Mouse (Mus musculus) liver, postnatal 0 days (tissue): Measurements from ENCODE around the gene Il34. TPM values are rescaled to one million over a fixed set of nuclear protein-coding genes. Genes with fewer than 3 reads are reported as not detected.
A peak's percentile ranks its signal among the peaks of the same experiment; 100 is the strongest.

ENCODE experiments used
- ATAC-seq: fragments of 200-750 bp; cut with Nextera tagmentation; 2 replicates; pipeline ENCODE4 v1.8.0; 2017; ENCODE audit warnings: mild to moderate bottlenecking, moderate library complexity
- DNase-seq: peaks from one replicate; pipeline ENCODE4 v3.0.0-alpha.2; 2016
- H3K27ac ChIP-seq: fragments of 300-500 bp; sonication (generic); 2 replicates; pipeline ENCODE4 v1.5.1; 2014; ENCODE audit warnings: antibody characterized with exemption, moderate library complexity, mild to moderate bottlenecking, low read depth
- H3K27me3 ChIP-seq: fragments of 300-500 bp; sonication (generic); 2 replicates; pipeline ENCODE4 v1.6.1; 2014; ENCODE audit warnings: low read length, control low read depth, mixed read lengths; ENCODE audit not compliant: insufficient read depth
- H3K36me3 ChIP-seq: fragments of 300-500 bp; sonication (generic); replicated peaks from 2 replicates; pipeline ENCODE4 v1.6.1; 2014; ENCODE audit warnings: mild to moderate bottlenecking, control low read depth, low read length, moderate library complexity, mixed read lengths; ENCODE audit not compliant: insufficient read depth
- H3K4me1 ChIP-seq: fragments of 300-500 bp; sonication (generic); 2 replicates; pipeline ENCODE4 v1.6.1; 2014; ENCODE audit warnings: antibody characterized with exemption, mild to moderate bottlenecking, control low read depth; ENCODE audit not compliant: insufficient read depth
- H3K4me2 ChIP-seq: fragments of 300-500 bp; sonication (generic); 2 replicates; pipeline ENCODE4 v1.6.1; 2014; ENCODE audit warnings: low read depth, mild to moderate bottlenecking, low read length, moderate library complexity, mixed read lengths
- H3K4me3 ChIP-seq: fragments of 300-500 bp; sonication (generic); 2 replicates; pipeline ENCODE4 v1.5.1; 2014; ENCODE audit warnings: low read depth, low read length
- H3K9ac ChIP-seq: fragments of 300-500 bp; sonication (generic); replicated peaks from 2 replicates; pipeline ENCODE4 v1.6.1; 2014; ENCODE audit warnings: mild to moderate bottlenecking, moderate library complexity
- H3K9me3 ChIP-seq: fragments of 300-500 bp; sonication (generic); 2 replicates; pipeline ENCODE4 v1.6.1; 2016; ENCODE audit warnings: mild to moderate bottlenecking, control low read depth, low read length, mixed read lengths
- CTCF ChIP-seq: sonication (generic); IDR thresholded peaks from 2 replicates; pipeline ENCODE4 v1.5.1; 2016; ENCODE audit warnings: antibody characterized with exemption, low read depth
- EP300 ChIP-seq: IDR thresholded peaks from 2 replicates; pipeline ENCODE4 v1.6.1; 2016; ENCODE audit warnings: antibody characterized with exemption, low read depth, mild to moderate bottlenecking
- WGBS: fragments of 180-500 bp; shearing (Covaris S2); extraction: QIAGEN DNeasy Blood & Tissue Kit; methylation state at CpG from one replicate; pipeline ENCODE4 v1.1.7; 2014; ENCODE audit not compliant: insufficient replicate concordance; 5-methylcytosine and 5-hydroxymethylcytosine counted together
- polyA plus RNA-seq: library from polyadenylated mRNA; unstranded; fragments of >200 nt; fragmentation: Nextera tagmentation; extraction: Ambion mirVana; gene quantifications from 2 replicates; pipeline ENCODE4 v1.2.1, GENCODE M21; 2015

The Il34 gene
- polyA plus RNA-seq, 1 experiment from 2014 or later = 0.47 TPM

DNA sequence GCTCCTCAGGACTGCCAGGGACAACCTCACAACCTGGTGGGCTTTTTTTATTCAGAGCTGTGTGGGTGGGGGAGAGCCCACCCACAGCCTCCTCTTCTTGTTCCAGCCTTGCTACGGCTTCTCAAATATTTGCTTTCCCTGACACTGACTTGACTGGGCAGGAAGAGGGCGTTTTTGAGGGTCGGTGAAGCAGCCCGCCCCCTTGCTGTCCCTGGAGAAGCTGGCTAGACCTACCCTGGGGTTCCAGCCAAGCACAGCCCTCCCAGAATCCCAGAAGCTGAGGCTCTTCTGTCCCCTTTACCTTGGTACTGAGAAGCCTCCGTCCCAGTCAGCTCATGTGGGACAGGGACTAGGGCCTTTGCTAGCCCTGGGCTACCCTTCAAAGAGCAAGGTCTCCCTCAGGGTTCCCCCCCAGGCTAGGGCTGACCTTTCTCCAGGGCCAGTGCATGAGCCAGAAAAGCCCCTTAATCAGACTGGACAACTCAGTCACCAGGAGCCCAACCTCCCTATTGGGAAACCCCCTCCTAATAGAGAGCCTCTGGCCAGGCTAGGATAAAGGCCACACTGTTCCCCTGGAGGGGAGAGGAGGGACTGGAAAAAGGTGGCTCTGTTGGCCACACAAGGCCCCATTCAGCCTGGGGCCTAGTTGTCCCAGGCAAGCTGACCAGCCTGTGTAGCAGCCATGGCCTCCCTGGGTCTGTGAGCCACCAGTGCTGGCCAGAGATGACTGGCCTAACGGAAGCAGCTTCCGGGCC lies 80.5 kb downstream of the Il34 start:
- no peak overlapping the region for H3K4me2 ChIP-seq
- ATAC-seq (no peak), DNase-seq (no peak)
- TF ChIP-seq CTCF (no peak), EP300 (no peak)
- peaks cover 14% of the 10 kb centered on the region for H3K27me3 ChIP-seq
- H3K27ac ChIP-seq = no peak overlapping the region
- no peaks in the 10 kb centered on the region for H3K36me3 ChIP-seq
- no peak overlapping the region for H3K4me3 ChIP-seq
- WGBS = 54% methylated on average over 7 of the region's 7 CpGs
- H3K9me3 ChIP-seq = no peaks in the 10 kb centered on the region
- no peak overlapping the region for H3K9ac ChIP-seq
- peaks cover 6% of the 10 kb centered on the region; the same call in 1 of the 2 replicates for H3K4me1 ChIP-seq

DNA sequence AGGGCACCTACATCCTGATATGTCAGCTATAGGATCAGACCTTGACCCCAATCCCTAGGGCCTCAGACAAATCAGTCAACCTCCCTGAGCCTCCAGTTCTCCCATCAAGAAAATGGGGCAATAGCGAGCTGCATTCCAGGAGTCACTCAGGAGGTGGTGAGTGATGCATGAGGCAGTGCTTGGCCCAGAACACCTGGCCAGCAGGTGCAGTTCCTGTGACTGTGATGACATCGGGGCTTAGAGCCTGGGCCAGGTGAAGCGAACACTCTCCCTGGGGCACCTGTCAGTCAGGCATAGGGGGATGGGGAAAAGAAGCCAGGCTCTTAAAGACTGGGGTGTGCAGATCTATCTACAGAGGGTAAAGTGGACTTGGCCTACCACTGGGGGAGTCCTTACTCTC lies 81.2 kb downstream of the Il34 start:
- H3K4me2 ChIP-seq = no peak overlapping the region

DNA sequence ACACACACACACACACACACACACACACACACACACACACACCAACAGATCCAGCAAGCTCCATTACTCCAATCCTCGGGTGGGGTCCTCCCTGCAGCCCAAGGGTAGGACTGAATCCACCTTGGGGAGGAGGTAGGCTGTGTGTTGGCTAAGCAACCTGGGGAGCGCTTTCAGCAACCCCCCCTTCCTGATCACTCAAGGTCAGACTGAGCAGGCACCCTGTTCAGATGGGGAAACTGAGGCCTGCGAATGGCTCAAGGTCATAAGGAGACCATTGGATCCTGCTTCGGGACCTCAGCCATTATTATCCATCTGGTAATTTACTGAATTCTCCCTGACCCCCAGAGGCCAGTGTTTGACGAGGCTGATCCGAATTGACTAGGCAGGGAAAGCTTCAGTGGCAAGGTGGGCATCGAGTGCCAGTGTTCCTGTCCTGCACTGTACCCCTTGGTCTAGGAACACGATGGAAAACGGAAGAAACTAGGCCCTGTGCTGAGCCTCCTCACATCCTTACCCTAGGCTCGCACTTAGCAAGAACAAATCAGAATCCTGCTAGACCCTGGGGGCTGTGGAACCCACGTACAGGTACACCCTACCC lies 83.2 kb downstream of the Il34 start:
- Histone ChIP-seq H3K27me3 (peaks cover 17% of the 10 kb centered on the region), H3K4me2 (peak overlapping the region; percentile 77), H3K36me3 (no peaks in the 10 kb centered on the region), H3K4me3 (peak overlapping the region; percentile 52; the same call in 1 of the 2 replicates), H3K27ac (no peak overlapping the region), H3K9ac (no peak overlapping the region), H3K9me3 (no peaks in the 10 kb centered on the region), H3K4me1 (peaks cover 9% of the 10 kb centered on the region; the same call in 1 of the 2 replicates)
- DNase-seq (no peak), ATAC-seq (no peak)
- TF ChIP-seq CTCF = no peak
- no peak for TF ChIP-seq EP300
- 58% methylated on average over 11 of the region's 11 CpGs for WGBS

More for the DNA sequence above, 81.2 kb downstream of the Il34 start:
- TF ChIP-seq EP300 (no peak), CTCF (no peak)
- Histone ChIP-seq H3K27me3 (peaks cover 17% of the 10 kb centered on the region), H3K4me3 (no peak overlapping the region), H3K36me3 (no peaks in the 10 kb centered on the region), H3K9me3 (no peaks in the 10 kb centered on the region), H3K9ac (no peak overlapping the region), H3K27ac (no peak overlapping the region), H3K4me1 (peaks cover 6% of the 10 kb centered on the region; the same call in 1 of the 2 replicates)
- WGBS = 55% methylated on average over 3 of the region's 3 CpGs
- ATAC-seq (no peak), DNase-seq (no peak)

DNA sequence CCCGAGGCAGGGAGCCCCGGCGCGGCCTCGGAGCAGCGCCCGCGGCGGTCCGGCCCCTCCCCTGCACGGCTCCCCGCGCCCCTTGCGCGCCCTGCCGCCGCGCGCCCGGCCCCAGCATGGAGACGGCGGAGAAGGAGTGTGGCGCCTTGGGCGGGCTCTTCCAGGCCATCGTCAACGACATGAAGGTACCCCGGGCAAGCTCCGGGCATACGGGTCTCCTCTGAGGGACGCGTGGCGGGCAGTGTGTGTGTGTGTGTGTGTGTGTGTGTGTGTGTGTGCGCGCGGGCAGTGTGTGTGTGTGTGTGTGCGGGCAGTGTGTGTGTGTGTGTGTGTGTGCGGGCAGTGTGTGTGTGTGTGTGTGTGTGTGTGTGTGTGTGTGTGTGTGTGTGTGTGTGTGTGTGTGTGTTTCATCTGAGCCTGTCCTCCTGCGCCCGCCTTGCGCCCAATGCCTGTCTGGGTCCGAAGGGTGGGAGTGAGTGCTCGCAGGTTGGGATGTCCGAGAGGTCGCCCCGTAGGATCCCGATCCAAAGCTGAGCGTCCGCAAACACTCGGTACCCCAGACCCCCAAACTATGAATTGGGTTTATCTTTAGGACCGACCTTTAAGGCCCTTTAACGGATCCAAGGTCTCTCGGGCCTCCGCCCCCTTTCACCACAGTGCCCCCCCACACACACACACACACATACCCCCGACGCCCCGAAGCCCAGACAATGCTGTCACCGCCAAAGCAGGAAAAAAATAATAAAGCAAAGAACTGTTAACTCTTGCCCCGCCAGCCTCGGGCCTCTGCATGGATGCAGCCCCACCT lies 83.9 kb downstream of the Il34 start:
- Histone ChIP-seq H3K9me3 (no peaks in the 10 kb centered on the region), H3K27me3 (peaks cover 17% of the 10 kb centered on the region), H3K4me3 (peak overlapping the region; percentile 52), H3K4me1 (peaks cover 9% of the 10 kb centered on the region; the same call in 1 of the 2 replicates), H3K36me3 (no peaks in the 10 kb centered on the region), H3K27ac (peak overlapping the region; percentile 48; the same call in 1 of the 2 replicates), H3K4me2 (peak overlapping the region; percentile 77), H3K9ac (peak overlapping the region; percentile 59)
- WGBS = 2% methylated on average over 51 of the region's 59 CpGs
- no peak for TF ChIP-seq CTCF
- no peak for TF ChIP-seq EP300
- no peak for DNase-seq
- ATAC-seq = peak; percentile 63

DNA sequence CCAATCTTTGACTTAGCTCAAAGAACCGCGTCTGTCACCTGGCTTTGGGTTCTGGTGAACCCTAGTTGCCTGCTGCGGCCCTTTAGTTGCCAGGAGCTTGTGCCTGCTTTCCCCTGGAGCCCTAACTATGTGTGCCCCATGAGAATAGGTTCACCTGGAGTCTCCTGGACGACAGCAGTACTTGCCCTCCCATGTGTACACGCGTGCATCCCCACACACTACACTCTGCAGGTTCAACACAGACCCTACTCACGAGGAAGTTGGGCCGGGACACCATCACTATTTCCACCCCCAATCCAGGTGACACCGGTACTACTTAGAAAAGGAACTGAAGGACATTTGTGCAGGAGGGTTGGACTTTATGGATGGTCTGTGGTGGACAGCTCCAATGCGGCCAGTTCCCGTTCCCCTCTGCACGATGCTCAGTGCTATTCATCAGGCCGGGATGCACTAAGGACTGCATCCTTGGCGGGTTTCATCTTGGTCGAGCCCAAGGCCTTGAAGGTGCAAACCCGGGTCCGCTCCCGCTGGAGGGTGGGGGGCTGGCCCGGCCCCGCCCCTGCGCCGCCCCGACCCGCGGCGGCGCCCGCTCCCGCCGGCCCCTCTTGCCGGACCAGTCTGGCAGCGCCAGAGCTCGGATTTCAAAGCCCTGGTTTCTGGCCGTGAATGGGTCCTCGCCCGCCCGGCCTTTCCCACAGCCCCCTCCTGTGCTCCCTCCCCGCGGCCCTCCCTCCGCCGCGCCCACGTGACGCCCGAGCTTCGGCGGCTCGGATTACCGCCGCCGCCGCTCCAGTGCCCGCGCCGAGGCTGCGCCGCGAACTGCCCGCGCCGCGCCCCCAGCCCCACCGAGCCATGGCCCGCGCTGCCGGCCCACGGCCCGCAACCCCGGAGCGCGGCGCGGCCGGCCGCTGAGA lies 84.8 kb downstream of the Il34 start, which contains the start of gene Mtss1l:
Gene Mtss1l, plus strand, starts transcription at position 792 of the 914 bp plus-strand sequence.
- WGBS = 13% methylated on average over 35 of the region's 75 CpGs
- H3K4me2 ChIP-seq = peak within 1 kb of the TSS; percentile 77

More for the DNA sequence above, 84.8 kb downstream of the Il34 start, which contains the start of gene Mtss1l:
- Histone ChIP-seq H3K9me3 (no peaks in the 10 kb centered on the region), H3K36me3 (no peaks in the 10 kb centered on the region), H3K4me1 (peaks cover 9% of the 10 kb centered on the region; the same call in 1 of the 2 replicates), H3K27me3 (peaks cover 17% of the 10 kb centered on the region), H3K4me3 (peak within 1 kb of the TSS; percentile 52), H3K27ac (peak within 1 kb of the TSS; percentile 48; the same call in 1 of the 2 replicates), H3K9ac (peak within 1 kb of the TSS; percentile 59)
- TF ChIP-seq EP300 = no peak
- TF ChIP-seq CTCF = no peak
- DNase-seq (peak; percentile 62), ATAC-seq (peak; percentile 66)
